13 mouse cellular contexts compared by ENCODE assay signal in genomic region chr7:140153829-140154217, GRCm38 (mm10). TPM values are rescaled to one million over a fixed set of nuclear protein-coding genes. Genes with fewer than 3 reads are reported as not detected.
A peak's percentile ranks its signal among the peaks of the same experiment; 100 is the strongest.
DNase-seq lines count a peak whose midpoint lies in the region; ATAC-seq lines count a peak whose summit lies in the region.
"Had no signal": no experiment of that assay in that cellular context is flagged by ENCODE, and none has a peak within 500 bp of the region (broad histone marks: within the 10 kb centered on the region; RNA-seq: fewer than 3 reads in every experiment).

No protein-coding gene starts in this region.

- peak overlapping the region; percentile 48 for H3K4me2 ChIP-seq in kidney, embryonic 14.5 days (replicated peaks; ENCODE audit: low read depth, low read length)
- peak overlapping the region; percentile 52 for H3K4me2 ChIP-seq in embryonic facial prominence, embryonic 14.5 days (ENCODE audit: low read depth, low read length)
- H3K4me2 ChIP-seq in hindbrain, embryonic 15.5 days, result peak overlapping the region; percentile 87
- peak overlapping the region; percentile 62 for H3K4me2 ChIP-seq in neural tube, embryonic 12.5 days (replicated peaks)
- H3K4me2 ChIP-seq: liver, embryonic 15.5 days had no signal

- H3K4me1 ChIP-seq in kidney, embryonic 14.5 days (ENCODE audit: control insufficient read depth, insufficient read depth, low read length), result peaks cover 11% of the 10 kb centered on the region; the same call in 1 of the 2 replicates
- H3K4me1 ChIP-seq in embryonic facial prominence, embryonic 14.5 days (ENCODE audit: control insufficient read depth, insufficient read depth, low read length), result peaks cover 15% of the 10 kb centered on the region
- H3K4me1 ChIP-seq in hindbrain, embryonic 15.5 days (replicated peaks), result peaks cover 25% of the 10 kb centered on the region
- H3K4me1 ChIP-seq in neural tube, embryonic 12.5 days, result peaks cover 8% of the 10 kb centered on the region
- H3K4me1 ChIP-seq: liver, embryonic 15.5 days had no signal

- no peaks in the 10 kb centered on the region for H3K9me3 ChIP-seq in kidney, embryonic 14.5 days (ENCODE audit: control insufficient read depth, low read length)
- no peaks in the 10 kb centered on the region for H3K9me3 ChIP-seq in embryonic facial prominence, embryonic 14.5 days (ENCODE audit: control insufficient read depth, low read length)
- no peaks in the 10 kb centered on the region for H3K9me3 ChIP-seq in hindbrain, embryonic 15.5 days
- no peaks in the 10 kb centered on the region for H3K9me3 ChIP-seq in neural tube, embryonic 12.5 days
- H3K9me3 ChIP-seq: G1E; liver, embryonic 15.5 days had no signal

- ATAC-seq in kidney, embryonic 14.5 days (ENCODE audit: low FRiP score, low TSS enrichment), result no peak
- ATAC-seq in embryonic facial prominence, embryonic 14.5 days (ENCODE audit: low read depth), result no peak
- ATAC-seq in hindbrain, embryonic 15.5 days (ENCODE audit: low FRiP score, low read depth), result peak; percentile 36
- ATAC-seq in neural tube, embryonic 12.5 days (ENCODE audit: low FRiP score, low read depth), result 0 out of 2 replicates have a peak, but pooled peaks have one; percentile 8

- H3K4me3 ChIP-seq in kidney, embryonic 14.5 days (ENCODE audit: low read length), result peak overlapping the region; percentile 23; the same call in 1 of the 2 replicates
- H3K4me3 ChIP-seq in embryonic facial prominence, embryonic 14.5 days (ENCODE audit: low read depth, low read length), result peak overlapping the region; percentile 33
- peak overlapping the region; percentile 49 for H3K4me3 ChIP-seq in hindbrain, embryonic 15.5 days
- peak overlapping the region; percentile 36 for H3K4me3 ChIP-seq in neural tube, embryonic 12.5 days
- H3K4me3 ChIP-seq: liver, embryonic 15.5 days; myocyte had no signal

- DNase-seq in kidney, postnatal 36 days, result no peak
- DNase-seq in embryonic facial prominence, embryonic 14.5 days (ENCODE audit: low spot score), result no peak
- DNase-seq in frontal cortex, postnatal 25 days (ENCODE audit: low spot score in 2 of 2), result no peak
- no peak for DNase-seq in gastrocnemius, postnatal 4 days (ENCODE audit: low spot score in 2 of 2)
- DNase-seq in layer of hippocampus, adult 9-10 months (ENCODE audit: low spot score), result no peak

- H3K27ac ChIP-seq in kidney, embryonic 14.5 days (ENCODE audit: low read depth, low read length), result no peak overlapping the region
- no peak overlapping the region for H3K27ac ChIP-seq in embryonic facial prominence, embryonic 14.5 days (replicated peaks; ENCODE audit: low read depth, low read length)
- peak overlapping the region; percentile 85 for H3K27ac ChIP-seq in hindbrain, embryonic 15.5 days (replicated peaks)
- no peak overlapping the region for H3K27ac ChIP-seq in neural tube, embryonic 12.5 days
- H3K27ac ChIP-seq: liver, embryonic 15.5 days had no signal

- H3K27me3 ChIP-seq in kidney, embryonic 14.5 days (ENCODE audit: control insufficient read depth, insufficient read depth, low read length), result peaks cover 21% of the 10 kb centered on the region
- H3K27me3 ChIP-seq in embryonic facial prominence, embryonic 14.5 days (replicated peaks; ENCODE audit: control insufficient read depth, insufficient read depth, low read length), result peaks cover 36% of the 10 kb centered on the region
- H3K27me3 ChIP-seq in hindbrain, embryonic 15.5 days, result no peaks in the 10 kb centered on the region
- peaks cover 27% of the 10 kb centered on the region for H3K27me3 ChIP-seq in neural tube, embryonic 12.5 days (replicated peaks)

- H3K36me3 ChIP-seq in kidney, embryonic 14.5 days (ENCODE audit: control insufficient read depth, insufficient read depth, low read length), result no peaks in the 10 kb centered on the region; the same call in 1 of the 2 replicates
- 0 out of 2 replicates have a peak, but pooled peaks cover 5% of the 10 kb centered on the region for H3K36me3 ChIP-seq in embryonic facial prominence, embryonic 14.5 days (ENCODE audit: control insufficient read depth, insufficient read depth, low read length)
- no peaks in the 10 kb centered on the region for H3K36me3 ChIP-seq in hindbrain, embryonic 15.5 days
- peaks cover 8% of the 10 kb centered on the region; the same call in 1 of the 2 replicates for H3K36me3 ChIP-seq in neural tube, embryonic 12.5 days
- H3K36me3 ChIP-seq: liver, embryonic 15.5 days had no signal

- WGBS in kidney, embryonic 14.5 days, result 24% methylated on average over 4 of the region's 4 CpGs
- 22% methylated on average over 4 of the region's 4 CpGs for WGBS in embryonic facial prominence, embryonic 14.5 days
- WGBS in hindbrain, embryonic 15.5 days, result 21% methylated on average over 4 of the region's 4 CpGs
- WGBS in neural tube, embryonic 12.5 days, result 26% methylated on average over 4 of the region's 4 CpGs

- H3K9ac ChIP-seq in kidney, embryonic 14.5 days (ENCODE audit: low read depth, low read length), result no peak overlapping the region
- peak overlapping the region; percentile 51 for H3K9ac ChIP-seq in embryonic facial prominence, embryonic 14.5 days (ENCODE audit: low read depth, low read length)
- H3K9ac ChIP-seq in hindbrain, embryonic 15.5 days, result peak overlapping the region; percentile 54
- H3K9ac ChIP-seq in neural tube, embryonic 12.5 days, result peak overlapping the region; percentile 58
- H3K9ac ChIP-seq: liver, embryonic 15.5 days had no signal

RNA-seq across cellular contexts. Expression of gene Sprn, which starts 0.9 kb away (rescaled TPM):
- 0.13 and 0.14 TPM in 2 replicates for polyA plus RNA-seq in kidney, embryonic 14.5 days (2014; fragmentation: Nextera tagmentation; extraction: Ambion mirVana)
- 1.6 and 2.5 TPM in 2 replicates for polyA plus RNA-seq in embryonic facial prominence, embryonic 14.5 days (2014; fragmentation: Nextera tagmentation; extraction: Ambion mirVana)
- polyA plus RNA-seq in hindbrain, embryonic 15.5 days (2015; fragmentation: Nextera tagmentation; extraction: Ambion mirVana), result 24.9 and 28.2 TPM in 2 replicates
- 3.7 and 4.3 TPM in 2 replicates for polyA plus RNA-seq in neural tube, embryonic 12.5 days (2016; fragmentation: Nextera tagmentation; extraction: Ambion mirVana)
- total RNA-seq in gastrocnemius, postnatal 4 days (2021), result under 1 TPM; 0.29 to 0.42 TPM
- total RNA-seq: hematopoietic stem cell, adult 5-6 weeks had no signal
- polyA plus RNA-seq: G1E; liver, embryonic 15.5 days; myocyte had no signal

RNA-seq across cellular contexts. Expression of gene Olfr522, which starts 10.7 kb away (rescaled TPM):
- polyA plus RNA-seq in kidney, embryonic 14.5 days (2014; fragmentation: Nextera tagmentation; extraction: Ambion mirVana), result not detected in 2 replicates
- polyA plus RNA-seq in embryonic facial prominence, embryonic 14.5 days (2014; fragmentation: Nextera tagmentation; extraction: Ambion mirVana), result not detected in 2 replicates
- polyA plus RNA-seq in hindbrain, embryonic 15.5 days (2015; fragmentation: Nextera tagmentation; extraction: Ambion mirVana), result not detected in 2 replicates
- not detected in 2 replicates for polyA plus RNA-seq in neural tube, embryonic 12.5 days (2016; fragmentation: Nextera tagmentation; extraction: Ambion mirVana)
- total RNA-seq in gastrocnemius, postnatal 4 days (2021), result not detected
- total RNA-seq: adrenal gland, postnatal 4 days; hematopoietic stem cell, adult 5-6 weeks had no signal
- polyA plus RNA-seq: G1E; liver, embryonic 15.5 days; myocyte had no signal

RNA-seq across cellular contexts. Expression of gene Mtg1, which starts 16.5 kb away (rescaled TPM):
- 25.9 and 30.8 TPM in 2 replicates for polyA plus RNA-seq in kidney, embryonic 14.5 days (2014; fragmentation: Nextera tagmentation; extraction: Ambion mirVana)
- 25.0 and 25.4 TPM in 2 replicates for polyA plus RNA-seq in embryonic facial prominence, embryonic 14.5 days (2014; fragmentation: Nextera tagmentation; extraction: Ambion mirVana)
- polyA plus RNA-seq in hindbrain, embryonic 15.5 days (2015; fragmentation: Nextera tagmentation; extraction: Ambion mirVana), result 27.4 and 31.1 TPM in 2 replicates
- 24.2 and 26.0 TPM in 2 replicates for polyA plus RNA-seq in neural tube, embryonic 12.5 days (2016; fragmentation: Nextera tagmentation; extraction: Ambion mirVana)
- 10 to 100 TPM; 19.6 to 20.4 TPM for total RNA-seq in gastrocnemius, postnatal 4 days (2021)

RNA-seq across cellular contexts. Expression of gene Olfr523, which starts 19.2 kb away (rescaled TPM):
- not detected in 2 replicates for polyA plus RNA-seq in kidney, embryonic 14.5 days (2014; fragmentation: Nextera tagmentation; extraction: Ambion mirVana)
- 0.20 and 0.22 TPM in 2 replicates for polyA plus RNA-seq in embryonic facial prominence, embryonic 14.5 days (2014; fragmentation: Nextera tagmentation; extraction: Ambion mirVana)
- polyA plus RNA-seq in hindbrain, embryonic 15.5 days (2015; fragmentation: Nextera tagmentation; extraction: Ambion mirVana), result not detected in 2 replicates
- polyA plus RNA-seq in neural tube, embryonic 12.5 days (2016; fragmentation: Nextera tagmentation; extraction: Ambion mirVana), result not detected in 2 replicates
- not detected for total RNA-seq in gastrocnemius, postnatal 4 days (2021)
- total RNA-seq: adrenal gland, postnatal 4 days; hematopoietic stem cell, adult 5-6 weeks had no signal
- polyA plus RNA-seq: G1E; liver, embryonic 15.5 days; myocyte had no signal

RNA-seq across cellular contexts. Expression of gene Echs1, which starts 37.5 kb away (rescaled TPM):
- 186 and 199 TPM in 2 replicates for polyA plus RNA-seq in kidney, embryonic 14.5 days (2014; fragmentation: Nextera tagmentation; extraction: Ambion mirVana)
- 136 and 146 TPM in 2 replicates for polyA plus RNA-seq in embryonic facial prominence, embryonic 14.5 days (2014; fragmentation: Nextera tagmentation; extraction: Ambion mirVana)
- polyA plus RNA-seq in hindbrain, embryonic 15.5 days (2015; fragmentation: Nextera tagmentation; extraction: Ambion mirVana), result 115 and 120 TPM in 2 replicates
- 136 and 139 TPM in 2 replicates for polyA plus RNA-seq in neural tube, embryonic 12.5 days (2016; fragmentation: Nextera tagmentation; extraction: Ambion mirVana)
- total RNA-seq in gastrocnemius, postnatal 4 days (2021), result 10 to 100 TPM; 78.9 to 80.2 TPM

Comparison
In these comparisons a context has a peak if more than half of its experiments do, and no peak if none do; other contexts are left out.
1. ATAC-seq: peak in hindbrain, embryonic 15.5 days (single experiment) and neural tube, embryonic 12.5 days (single experiment); none in kidney, embryonic 14.5 days (single experiment) and embryonic facial prominence, embryonic 14.5 days (single experiment).
2. Peak in every context shown above with its lines, with median percentiles within 50 percentile points of each other: H3K4me2 ChIP-seq and H3K4me3 ChIP-seq.